Mouse (Mus musculus): ENCODE measurements around the gene Sgpp2.

Sgpp2 gene

GRCm38 (mm10) chr1:78310021-78310752 lies at the start of gene Sgpp2:
Gene Sgpp2 (plus strand): TSS chr1:78310345.
- DNase-seq (ENCODE audit: extremely low read depth, insufficient read length, low spot score) = peak; percentile 9

- no peak for DNase-seq (ENCODE audit: extremely low read depth, insufficient read length, low spot score)
These were observed 42.6 kb upstream of the Sgpp2 start for GRCm38 (mm10) chr1:78267519-78267918.

DNA sequence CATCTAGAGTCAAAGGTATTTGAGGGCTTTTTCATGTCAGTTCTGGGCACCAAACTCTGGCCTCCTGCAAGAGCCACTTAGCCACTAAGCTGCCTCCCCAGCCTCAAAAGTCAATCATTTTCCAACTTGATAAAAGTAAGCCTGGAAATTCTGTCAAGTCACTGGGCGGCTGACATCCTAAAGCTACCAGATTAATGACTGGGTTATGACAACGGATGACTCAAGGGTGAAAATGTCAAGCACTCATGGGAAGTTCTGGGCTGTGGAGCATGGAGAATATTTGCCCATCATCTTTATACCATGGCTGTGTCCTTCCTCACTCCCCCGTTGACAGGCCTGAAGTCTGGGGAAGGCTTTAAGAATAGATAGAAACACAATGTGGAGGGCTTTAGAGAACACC lies 37.2 kb upstream of the Sgpp2 start:
- no peak for DNase-seq (ENCODE audit: extremely low read depth, insufficient read length, low spot score)

DNA sequence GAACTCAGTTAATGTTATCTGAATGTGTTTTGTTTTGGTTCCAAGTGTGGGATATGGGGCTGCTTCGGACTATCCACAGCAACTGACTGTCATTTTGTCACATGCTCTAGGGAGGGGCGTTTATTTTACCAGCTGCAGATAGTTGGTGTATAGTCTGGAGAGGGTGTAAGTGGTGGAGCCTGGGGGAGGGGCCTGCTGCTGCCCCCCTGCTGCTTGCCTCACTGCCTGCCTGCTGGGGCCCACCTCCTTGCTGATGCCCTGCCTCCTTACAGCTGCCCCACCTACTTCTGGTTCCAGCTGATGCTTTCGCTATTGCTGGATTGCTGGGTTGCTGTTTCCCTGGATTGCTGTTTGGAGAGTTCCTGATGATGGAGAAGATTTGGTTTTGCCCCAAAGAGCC lies 31.0 kb upstream of the Sgpp2 start:
- no peak for DNase-seq (ENCODE audit: extremely low read depth, insufficient read length, low spot score)

DNA sequence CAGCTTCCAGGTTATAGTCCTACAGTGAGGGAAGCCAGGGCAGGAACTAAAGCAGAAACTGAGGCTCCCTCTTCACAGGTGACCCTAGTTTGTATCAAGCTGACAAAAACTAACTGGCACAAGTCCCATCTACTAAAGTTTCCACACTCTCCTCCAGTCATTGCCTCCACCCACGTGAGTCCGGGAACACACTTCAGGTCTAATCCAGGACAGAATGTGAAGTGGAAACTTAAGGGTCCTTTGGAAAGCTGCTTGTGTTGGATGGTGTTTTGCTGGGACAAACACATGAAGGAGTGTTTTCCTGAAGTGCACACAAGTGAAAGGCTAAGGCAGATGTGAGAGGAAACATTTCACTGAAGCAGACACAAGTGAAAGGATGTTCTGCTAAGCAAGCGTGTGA lies 17.7 kb upstream of the Sgpp2 start:
- DNase-seq (ENCODE audit: extremely low read depth, insufficient read length, low spot score) = no peak

DNA sequence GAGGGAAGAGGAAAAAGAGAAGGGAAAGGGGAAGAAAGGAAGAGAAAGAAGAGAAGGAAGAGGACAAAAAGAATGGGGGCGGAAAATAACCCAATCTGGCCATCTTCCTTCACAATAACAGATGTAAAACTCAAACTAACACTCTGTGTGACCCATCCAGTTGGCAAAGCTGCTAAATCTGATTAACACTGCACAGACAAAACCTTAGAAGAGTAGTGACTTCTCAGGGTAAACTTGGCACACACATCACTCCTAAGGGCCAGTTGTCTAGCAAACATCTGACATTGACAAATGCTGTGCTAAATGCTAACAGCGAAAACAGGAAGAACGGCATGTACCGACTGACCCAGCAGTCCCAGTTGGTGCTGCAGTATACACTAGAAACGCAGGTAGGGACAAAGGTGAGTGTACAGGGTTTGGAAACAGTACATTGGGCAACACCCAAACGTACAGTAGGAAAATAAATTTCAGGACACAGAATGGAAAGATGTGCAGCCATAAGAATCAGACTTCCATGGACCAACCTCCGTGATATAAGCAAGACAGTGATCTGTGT lies 10.4 kb upstream of the Sgpp2 start:
- DNase-seq (ENCODE audit: extremely low read depth, insufficient read length, low spot score) = no peak

DNA sequence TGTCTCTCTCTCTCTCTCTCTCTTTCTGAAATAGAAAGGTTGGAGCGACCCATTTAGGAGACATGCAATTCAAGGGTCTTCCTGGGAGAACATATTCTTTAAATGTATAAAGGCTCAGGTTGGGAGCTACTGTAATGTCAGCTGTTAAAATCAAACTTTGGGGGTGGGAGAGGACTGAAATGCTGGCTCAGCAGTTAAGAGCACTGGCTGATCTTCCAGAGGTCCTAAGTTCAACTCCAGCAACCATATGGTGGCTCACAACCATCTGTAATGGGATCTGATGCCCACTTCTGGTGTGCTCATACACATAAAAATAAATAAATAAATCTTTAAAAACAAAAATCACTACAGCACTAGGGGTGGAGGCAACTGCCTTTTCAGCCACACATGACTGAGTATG lies 1.5 kb upstream of the Sgpp2 start:
- DNase-seq (ENCODE audit: extremely low read depth, insufficient read length, low spot score) = no peak

DNA sequence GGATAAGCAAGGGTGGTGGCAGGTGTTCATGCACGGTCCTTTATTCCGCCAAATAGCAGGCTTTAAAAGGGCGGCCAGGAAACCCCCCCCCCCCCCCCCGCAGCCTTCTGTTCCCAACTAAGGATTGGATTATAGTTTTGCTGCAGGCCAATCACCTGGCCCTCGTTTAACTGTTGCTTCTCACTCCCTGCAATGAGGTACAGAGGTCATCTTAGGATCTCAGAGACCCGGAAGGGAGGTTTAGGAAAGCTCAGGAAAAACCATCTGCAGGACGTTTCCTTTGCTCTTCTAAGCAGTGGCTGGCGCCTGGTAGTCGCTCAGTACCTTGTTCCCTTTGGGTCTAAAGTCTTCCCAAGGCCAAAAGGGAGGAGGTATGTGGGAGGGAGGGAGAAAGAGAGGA lies 865 bp upstream of the Sgpp2 start:
- no peak for DNase-seq (ENCODE audit: extremely low read depth, insufficient read length, low spot score)

GRCm38 (mm10) chr1:78310861-78311341 lies 756 bp downstream of the Sgpp2 start:
- no peak for DNase-seq (ENCODE audit: extremely low read depth, insufficient read length, low spot score)

GRCm38 (mm10) chr1:78311482-78311881 lies 1.3 kb downstream of the Sgpp2 start:
- DNase-seq (ENCODE audit: extremely low read depth, insufficient read length, low spot score) = no peak

- no peak for DNase-seq (ENCODE audit: extremely low read depth, insufficient read length, low spot score)
These were observed 2.8 kb downstream of the Sgpp2 start for GRCm38 (mm10) chr1:78312917-78313316.

GRCm38 (mm10) chr1:78313961-78314360 lies 3.8 kb downstream of the Sgpp2 start:
- DNase-seq (ENCODE audit: extremely low read depth, insufficient read length, low spot score) = no peak

DNA sequence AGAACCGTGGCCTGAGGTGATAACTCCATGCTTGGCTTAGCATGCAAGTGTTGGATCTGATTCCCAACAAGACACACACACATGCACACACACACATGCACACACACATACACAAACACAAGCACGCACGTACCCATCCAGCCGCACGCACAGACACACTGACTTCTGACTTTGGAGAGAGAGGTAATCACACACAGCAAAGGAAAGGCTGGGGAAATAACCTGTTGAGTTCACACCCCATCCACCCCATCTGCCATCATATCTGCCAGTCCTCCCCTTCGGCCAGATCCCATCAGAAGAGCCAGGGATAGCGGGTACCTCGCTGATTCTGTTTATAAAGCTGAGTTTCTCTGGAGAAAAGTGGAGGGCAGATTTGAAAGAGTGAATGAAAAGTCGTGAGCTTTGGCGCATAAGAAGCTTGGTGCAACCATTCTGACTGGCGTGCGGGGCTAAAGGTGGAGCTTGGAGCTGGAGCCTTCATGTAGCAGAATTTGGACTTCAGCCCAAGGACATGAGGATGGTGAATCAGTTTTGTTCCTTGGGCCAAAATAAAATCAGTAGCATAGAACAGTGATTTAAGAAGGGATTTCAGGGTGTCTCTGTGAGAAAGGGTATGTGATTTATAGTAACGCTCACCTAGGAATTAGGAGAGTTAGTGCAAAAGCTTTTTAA lies 8.1 kb downstream of the Sgpp2 start:
- no peak for DNase-seq (ENCODE audit: extremely low read depth, insufficient read length, low spot score)

DNA sequence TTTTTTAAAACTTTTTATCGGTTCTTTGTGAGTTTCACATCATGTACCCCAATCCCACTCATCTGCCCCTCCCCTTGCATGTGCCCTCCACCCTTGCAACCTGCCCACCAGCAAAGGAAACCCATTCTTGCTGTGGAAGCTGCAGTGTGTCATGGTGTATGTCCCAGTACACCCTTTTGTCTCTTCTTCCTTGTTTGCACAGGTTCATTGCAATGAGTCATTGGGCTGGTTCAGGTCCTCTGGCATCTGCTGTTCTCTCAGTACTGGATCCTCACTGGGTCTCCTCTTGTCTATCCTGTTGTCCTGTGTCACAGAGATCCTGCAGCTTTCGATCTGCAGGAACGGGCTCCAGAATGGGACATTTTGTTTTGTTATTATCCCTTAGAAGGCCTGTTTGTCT lies 10.1 kb downstream of the Sgpp2 start:
- DNase-seq (ENCODE audit: extremely low read depth, insufficient read length, low spot score) = no peak

GRCm38 (mm10) chr1:78322098-78322778 lies 12.1 kb downstream of the Sgpp2 start:
- no peak for DNase-seq (ENCODE audit: extremely low read depth, insufficient read length, low spot score)

GRCm38 (mm10) chr1:78322844-78323243 lies 12.7 kb downstream of the Sgpp2 start:
- DNase-seq (ENCODE audit: extremely low read depth, insufficient read length, low spot score) = no peak

DNA sequence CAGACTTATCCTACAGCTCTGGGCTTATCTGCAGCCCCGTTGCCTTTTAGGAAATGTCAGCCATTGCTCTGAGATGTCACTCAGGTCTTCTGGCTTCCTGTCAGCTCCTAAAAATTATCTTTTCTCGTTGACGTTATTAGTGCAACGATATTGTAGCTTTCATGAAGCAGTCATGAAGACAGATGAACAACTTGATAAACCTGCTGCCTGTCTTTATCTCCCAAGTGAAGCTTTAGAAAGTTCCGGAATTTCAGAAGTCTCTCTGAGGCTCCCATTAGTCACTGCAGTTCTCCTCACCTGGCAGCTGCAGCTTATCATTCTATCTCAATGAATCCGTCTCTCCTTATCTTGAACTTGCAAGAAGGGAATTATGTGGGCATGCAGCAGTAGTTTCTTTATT lies 13.9 kb downstream of the Sgpp2 start:
- DNase-seq (ENCODE audit: extremely low read depth, insufficient read length, low spot score) = no peak

GRCm38 (mm10) chr1:78325851-78326250 lies 15.7 kb downstream of the Sgpp2 start:
- no peak for DNase-seq (ENCODE audit: extremely low read depth, insufficient read length, low spot score)

DNA sequence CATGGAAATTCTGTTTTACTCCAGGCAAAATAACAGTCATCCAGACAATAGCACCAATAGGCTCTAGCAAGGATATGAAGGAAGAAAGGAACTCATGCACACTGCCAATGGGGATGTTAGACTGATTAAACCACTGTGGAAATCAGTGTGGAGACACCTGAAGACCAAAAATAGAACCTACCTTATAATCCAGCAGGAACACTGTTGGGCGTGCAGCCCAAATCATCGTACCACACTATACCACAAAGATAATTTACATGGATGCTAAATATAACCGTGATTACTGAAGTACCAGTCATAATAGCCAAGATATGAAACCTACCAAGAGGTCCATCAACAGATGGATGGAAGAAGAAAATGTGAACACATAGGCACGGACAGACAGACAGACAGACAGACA lies 18.5 kb downstream of the Sgpp2 start:
- DNase-seq (ENCODE audit: extremely low read depth, insufficient read length, low spot score) = no peak

DNA sequence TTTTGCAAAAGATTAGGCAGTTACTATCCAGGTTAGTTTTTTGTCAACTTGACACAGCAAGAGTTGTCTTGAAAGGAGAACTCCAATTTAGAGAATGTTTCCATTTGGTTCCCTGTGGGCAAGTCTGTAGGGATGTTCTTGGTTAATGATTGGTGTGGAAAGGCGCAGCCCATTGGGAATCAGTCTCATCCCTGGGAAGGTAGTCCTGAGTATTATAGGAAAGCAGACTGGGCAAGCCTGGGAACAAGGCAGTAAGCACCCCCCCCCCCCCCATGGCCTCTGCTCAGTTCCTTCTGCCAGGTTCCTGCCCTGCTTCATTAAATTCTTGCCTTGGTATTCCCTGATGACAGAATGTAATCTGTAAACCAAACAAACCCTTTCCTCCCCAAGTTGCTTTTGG lies 19.7 kb downstream of the Sgpp2 start:
- DNase-seq (ENCODE audit: extremely low read depth, insufficient read length, low spot score) = no peak

DNA sequence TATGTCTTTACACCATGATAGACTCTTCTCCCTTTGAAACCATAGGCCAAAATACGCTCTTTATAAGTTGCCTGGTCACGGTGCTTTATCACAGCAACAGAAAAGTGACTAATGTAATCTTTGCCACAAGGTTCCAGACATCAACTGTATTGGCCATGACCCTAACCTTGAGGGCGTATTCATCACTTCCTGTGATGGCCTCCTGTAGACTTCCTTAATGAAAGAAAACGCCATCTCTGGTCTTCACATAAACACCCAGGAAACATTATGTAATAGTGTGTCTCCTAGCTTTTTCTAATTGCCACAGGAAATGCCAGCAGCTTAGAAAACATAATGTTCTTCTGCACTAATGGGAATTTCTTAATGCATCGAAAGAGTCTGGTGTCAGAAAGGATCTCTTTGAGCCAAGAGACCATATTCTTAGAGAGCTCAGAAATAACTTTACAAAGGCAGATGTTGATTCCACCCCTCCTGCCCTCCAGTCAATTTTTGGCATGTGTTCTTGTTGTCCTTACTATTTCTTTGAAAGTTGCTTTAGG lies 20.5 kb downstream of the Sgpp2 start:
- no peak for DNase-seq (ENCODE audit: extremely low read depth, insufficient read length, low spot score)

All from 3134 (cell line).